Mouse (Mus musculus): ENCODE results near the gene Golga4. TPM values are rescaled to one million over a fixed set of nuclear protein-coding genes. Genes with fewer than 3 reads are reported as not detected.

Golga4 gene
- 1 to 10 TPM in 1 of 2 experiments, under 1 TPM in 1; 0.82 to 9.9 TPM for polyA plus RNA-seq (2012; fragmentation: generic; extraction: Trizol)

DNA sequence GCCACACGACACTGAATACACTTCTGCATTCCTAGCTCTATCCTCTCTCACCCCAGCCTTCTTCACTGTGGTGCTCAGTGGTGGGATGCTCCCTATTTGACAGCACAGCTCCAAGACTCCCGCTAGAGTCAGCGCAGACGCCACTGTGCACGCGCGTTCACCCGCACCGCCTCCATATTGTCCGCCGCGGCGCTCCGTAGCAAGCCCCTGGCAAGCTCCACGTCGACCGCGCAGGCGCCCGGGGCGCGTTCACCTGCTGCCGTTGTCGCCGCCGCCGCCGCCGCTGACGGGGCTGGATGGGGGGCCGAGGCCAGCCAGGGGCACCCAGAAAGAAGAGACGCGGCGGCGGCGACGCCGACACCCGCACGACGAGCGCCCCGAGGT is at the start of gene Golga4:
Gene Golga4, plus strand, starts transcription at position 248 of the 384 bp plus-strand sequence.

DNA sequence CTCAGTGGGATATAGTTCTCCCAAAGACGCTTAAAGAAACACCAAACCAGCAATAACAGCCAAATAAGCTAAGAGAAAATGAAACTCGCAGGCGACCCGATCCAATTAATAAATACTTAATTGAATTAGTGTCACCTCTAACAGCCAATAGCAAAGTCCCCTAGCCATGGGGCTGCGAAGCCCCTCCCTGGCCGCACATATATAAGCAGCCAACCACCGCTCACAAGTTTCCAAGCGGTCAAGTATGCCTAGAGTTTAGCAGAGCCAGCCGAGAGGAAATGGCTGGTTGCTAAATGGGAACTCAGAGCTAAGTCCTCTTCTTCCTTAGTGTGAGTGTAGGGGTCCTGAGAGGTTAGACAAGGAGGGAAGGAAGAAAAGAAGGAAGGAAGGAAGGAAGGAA is 28.1 kb upstream of the Golga4 start, which contains the start of gene Eomes:
Gene Eomes, plus strand, starts transcription at position 252 of the 400 bp plus-strand sequence.

DNA sequence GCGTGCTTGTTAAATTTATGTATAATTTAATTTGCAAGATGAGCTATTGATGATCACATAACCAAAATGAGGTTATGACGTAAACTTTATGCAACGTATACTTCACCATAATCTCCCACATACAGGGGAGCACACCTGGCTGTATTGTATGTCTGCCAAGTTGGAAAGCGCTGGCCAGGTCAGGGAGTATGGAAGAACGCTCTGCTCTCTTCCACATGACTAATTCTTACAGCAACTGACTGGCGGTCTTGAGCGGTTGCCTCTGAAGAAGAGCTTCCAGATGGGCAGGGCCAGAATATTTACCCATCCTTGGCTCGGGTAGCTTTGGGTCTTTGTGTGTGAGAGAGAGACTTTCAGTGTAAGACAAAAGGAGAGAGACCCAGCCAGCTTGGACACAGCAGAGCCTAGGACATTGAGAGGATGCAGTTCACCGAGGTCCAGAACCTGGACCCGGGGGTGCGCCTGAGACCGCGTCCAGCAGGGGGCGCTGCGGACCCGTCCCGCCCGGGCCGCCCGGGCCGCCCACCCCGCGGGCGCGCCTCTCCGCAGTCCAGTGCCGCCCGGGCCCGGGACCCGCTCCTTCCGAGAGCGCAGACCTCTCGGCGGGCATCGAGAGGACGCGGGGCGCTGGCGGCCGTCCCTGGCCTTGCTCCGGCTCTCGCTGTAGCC is 100.2 kb downstream of the Golga4 start, which contains the start of gene Itga9:
Gene Itga9, plus strand, starts transcription at position 543 of the 669 bp plus-strand sequence.

Other genes starting within 250 kb of the Golga4 start
- not detected for gene Eomes, start 28.1 kb upstream of the Golga4 start, polyA plus RNA-seq (2012; fragmentation: generic; extraction: Trizol)
- gene Itga9, start 100.4 kb downstream of the Golga4 start, polyA plus RNA-seq (2012; fragmentation: generic; extraction: Trizol), result under 1 TPM in 1 of 2 experiments, not detected in 1; 0.01 TPM

All from C3H10T1/2 (cell line).